Mouse (Mus musculus) liver (tissue): ENCODE measurements around the gene Kdm2b.
A peak's percentile ranks its signal among the peaks of the same experiment; 100 is the strongest.

Source experiments
- DNase-seq: peaks from one replicate; pipeline ENCODE4 v3.0.0-alpha.2; 2020; ENCODE audit warnings: mixed read lengths

Kdm2b gene

GRCm38 (mm10) chr5:122970056-122970455, 19.6 kb downstream of the Kdm2b start:
- DNase-seq: no peak

- DNase-seq: peak; percentile 75
Observed at GRCm38 (mm10) chr5:122968322-122968721, 21.3 kb downstream of the Kdm2b start.

GRCm38 (mm10) chr5:122965427-122965826, 24.2 kb downstream of the Kdm2b start:
- no peak for DNase-seq

GRCm38 (mm10) chr5:122964853-122965252, 24.8 kb downstream of the Kdm2b start:
- no peak for DNase-seq

GRCm38 (mm10) chr5:122961905-122962304, 27.7 kb downstream of the Kdm2b start:
- peak; percentile 55 for DNase-seq

GRCm38 (mm10) chr5:122959391-122959790, 30.2 kb downstream of the Kdm2b start:
- no peak for DNase-seq

GRCm38 (mm10) chr5:122956059-122956458, 33.6 kb downstream of the Kdm2b start:
- DNase-seq: no peak

GRCm38 (mm10) chr5:122951913-122952641, 37.5 kb downstream of the Kdm2b start:
- no peak for DNase-seq

GRCm38 (mm10) chr5:122951056-122951912, 38.3 kb downstream of the Kdm2b start:
- DNase-seq: peak; percentile 27

GRCm38 (mm10) chr5:122950329-122950953, 39.2 kb downstream of the Kdm2b start:
- DNase-seq: no peak

GRCm38 (mm10) chr5:122949101-122949500, 40.5 kb downstream of the Kdm2b start:
- DNase-seq: no peak

- DNase-seq: no peak
Observed at GRCm38 (mm10) chr5:122947534-122947933, 42.1 kb downstream of the Kdm2b start.

GRCm38 (mm10) chr5:122938676-122939075, 50.9 kb downstream of the Kdm2b start:
- DNase-seq: no peak

- no peak for DNase-seq
Observed at GRCm38 (mm10) chr5:122937958-122938540, 51.6 kb downstream of the Kdm2b start.

- DNase-seq: no peak
Observed at GRCm38 (mm10) chr5:122937031-122937430, 52.6 kb downstream of the Kdm2b start.

- no peak for DNase-seq
Observed at GRCm38 (mm10) chr5:122935810-122936209, 53.8 kb downstream of the Kdm2b start.

GRCm38 (mm10) chr5:122930991-122931390, 58.6 kb downstream of the Kdm2b start:
- no peak for DNase-seq

- no peak for DNase-seq
Observed at GRCm38 (mm10) chr5:122928293-122928692, 61.3 kb downstream of the Kdm2b start.

- DNase-seq: no peak
Observed at GRCm38 (mm10) chr5:122927703-122928102, 61.9 kb downstream of the Kdm2b start.

- DNase-seq: no peak
Observed at GRCm38 (mm10) chr5:122927092-122927491, 62.5 kb downstream of the Kdm2b start.

- no peak for DNase-seq
Observed at GRCm38 (mm10) chr5:122926341-122926740, 63.3 kb downstream of the Kdm2b start.

- peak; percentile 73 for DNase-seq
Observed at GRCm38 (mm10) chr5:122925534-122925958, 64.1 kb downstream of the Kdm2b start.

- DNase-seq: no peak
Observed at GRCm38 (mm10) chr5:122923871-122924465, 65.7 kb downstream of the Kdm2b start.
